Mouse (Mus musculus) left cerebral cortex, postnatal 36 days (tissue): ENCODE measurements at regions not wholly inside any gene's neighbourhood (a gene's known extent, or its start where the extent isn't known, plus 50 kb on each side); places are given as distances from the start of the nearest gene placed in this dataset.

Experiments used
- DNase-seq, 2 experiments: peaks; one replicate each; pipeline ENCODE4 v3.0.0; 2021 to 2022; ENCODE audit warnings: low spot score in 2 of 2, mixed read lengths in 1 of 2
- intact Hi-C: fragments of 180-260 bp; cut with DNase I; formaldehyde crosslinking; loops from one replicate; pipeline ENCODE4 v1.15.1; 2025

DNA sequence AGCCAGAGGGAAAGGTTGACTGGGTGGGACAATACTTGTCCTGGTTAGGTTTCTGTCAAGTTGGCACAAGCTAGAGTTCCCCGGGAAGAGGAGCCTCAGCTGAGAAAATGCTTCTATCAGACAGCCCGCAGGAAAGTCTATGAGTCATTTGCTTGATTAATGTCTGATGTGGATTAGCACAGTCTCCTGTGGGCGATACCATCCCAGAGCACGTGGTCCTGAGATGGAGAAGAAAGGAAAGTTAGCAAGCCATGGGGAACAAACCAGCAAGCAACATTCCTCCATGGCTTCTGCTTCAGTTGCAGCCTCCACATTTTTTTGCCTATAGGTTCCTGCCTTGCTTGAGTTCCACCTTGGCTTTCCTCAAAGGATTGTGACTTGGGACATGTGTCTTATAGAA, 121.8 kb downstream of the Rchy1 start:
- no peak for DNase-seq
- intact Hi-C loops, result no loop called here

- intact Hi-C loops, result no loop called here
- no peak for DNase-seq
Observed at GRCm38 (mm10) chr5:91828481-91828880, 134.4 kb downstream of the Rchy1 start.

DNA sequence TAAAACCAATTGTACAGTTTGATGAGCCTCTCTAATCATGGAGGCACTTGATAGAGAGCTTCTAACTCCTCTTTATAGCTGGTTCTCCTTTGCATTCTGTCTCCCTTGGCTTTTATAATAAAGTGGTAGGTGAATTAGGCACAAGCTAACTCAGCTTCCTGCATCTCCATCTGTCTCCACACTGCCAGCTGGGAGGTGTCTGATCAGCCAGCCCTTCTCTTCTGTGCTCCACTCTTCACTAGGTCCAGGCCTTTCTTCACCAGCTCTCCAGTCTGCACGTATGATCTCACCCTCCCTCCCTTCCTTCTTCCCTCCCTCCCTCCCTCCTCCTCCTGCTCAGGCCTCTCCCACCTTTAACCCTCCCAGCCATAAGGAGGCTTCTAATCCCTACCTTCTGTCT, 136.2 kb downstream of the Rchy1 start:
- no peak for DNase-seq
- intact Hi-C loops, result no loop called here

GRCm38 (mm10) chr5:91822844-91823576, 139.9 kb downstream of the Rchy1 start:
- DNase-seq, result no peak
- intact Hi-C loops, result no loop called here

DNA sequence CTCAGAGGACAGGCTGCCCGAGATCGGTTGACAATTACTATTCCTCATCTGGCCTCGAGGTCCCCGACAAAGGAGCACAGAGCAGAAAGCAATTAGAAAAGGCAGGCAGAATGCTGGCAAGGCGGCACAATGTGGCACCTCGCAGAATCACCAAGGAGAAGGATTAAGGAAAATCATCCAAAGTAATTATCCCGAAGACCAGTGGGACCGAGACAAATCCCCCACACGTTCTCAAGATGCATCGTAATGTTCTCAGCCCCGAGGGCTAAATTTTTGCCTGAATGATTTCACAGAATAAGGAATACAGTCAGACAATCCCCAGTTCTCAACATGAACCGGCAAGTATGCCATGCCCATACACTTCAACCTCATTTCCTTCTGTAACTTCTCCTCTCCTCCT, 144.1 kb downstream of the Rchy1 start:
- intact Hi-C loops, result no loop called here
- no peak for DNase-seq

DNA sequence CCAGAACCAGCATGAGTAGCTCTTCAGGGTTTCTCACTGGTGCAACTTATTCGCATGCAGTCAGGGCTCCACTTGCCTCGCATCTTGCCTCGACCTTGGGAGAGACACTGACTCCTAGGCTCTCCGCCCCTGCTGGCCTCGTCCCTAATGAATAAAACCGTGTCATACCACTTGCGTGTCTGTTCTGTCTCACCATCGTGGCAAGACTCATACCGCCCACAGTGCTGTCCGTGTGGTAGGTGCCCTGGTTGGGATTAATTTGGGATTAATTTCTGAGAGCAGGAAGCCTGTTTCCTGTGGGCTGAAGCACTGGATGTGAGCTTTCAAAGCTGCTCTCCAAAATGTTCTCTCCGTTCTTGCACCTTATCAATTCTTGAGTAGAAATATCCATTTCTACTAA, 144.7 kb downstream of the Rchy1 start:
- intact Hi-C loops, result no loop called here
- DNase-seq, result no peak

- intact Hi-C loops, result no loop called here
- no peak for DNase-seq
Observed at GRCm38 (mm10) chr5:91816376-91816950, 146.4 kb downstream of the Rchy1 start.

DNA sequence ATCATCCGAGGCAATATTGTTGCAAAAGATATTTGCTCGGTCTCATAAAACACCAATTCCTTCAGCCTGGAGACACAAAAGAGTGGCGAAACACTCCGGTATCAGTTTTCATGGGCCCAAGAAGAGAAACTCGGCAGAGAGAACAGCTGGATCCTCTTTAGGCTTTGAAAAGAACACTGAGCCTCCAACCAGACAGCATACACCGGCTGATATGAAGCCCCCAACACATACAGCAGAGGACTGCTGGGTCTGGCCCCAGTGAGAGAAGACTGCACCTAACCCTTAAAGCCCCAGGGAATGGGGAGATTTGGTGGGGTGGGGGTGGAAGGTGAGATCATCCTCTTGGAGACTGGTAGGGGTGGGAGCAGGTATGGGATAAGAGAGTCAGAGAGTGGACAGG, 147.9 kb downstream of the Rchy1 start:
- intact Hi-C loops, result no loop called here
- DNase-seq, result no peak

DNA sequence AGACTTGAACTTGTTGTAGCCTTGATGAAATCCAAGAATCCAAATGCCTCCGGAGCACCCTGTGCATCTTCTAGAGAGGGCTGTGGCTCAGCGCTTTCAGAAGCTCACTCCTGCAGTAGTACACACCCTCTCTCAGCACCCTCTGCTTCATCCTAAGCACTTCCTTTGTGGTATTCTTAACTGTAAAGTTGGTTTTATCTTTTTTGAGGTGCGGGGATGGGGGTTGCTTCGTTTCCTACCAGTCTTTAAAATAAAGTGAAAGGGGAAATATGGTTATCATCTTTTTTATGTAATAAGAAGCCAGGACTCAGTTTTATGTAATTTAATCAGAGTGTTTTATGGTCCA, 148.5 kb downstream of the Rchy1 start:
- DNase-seq, result no peak
- intact Hi-C loops, result no loop called here

DNA sequence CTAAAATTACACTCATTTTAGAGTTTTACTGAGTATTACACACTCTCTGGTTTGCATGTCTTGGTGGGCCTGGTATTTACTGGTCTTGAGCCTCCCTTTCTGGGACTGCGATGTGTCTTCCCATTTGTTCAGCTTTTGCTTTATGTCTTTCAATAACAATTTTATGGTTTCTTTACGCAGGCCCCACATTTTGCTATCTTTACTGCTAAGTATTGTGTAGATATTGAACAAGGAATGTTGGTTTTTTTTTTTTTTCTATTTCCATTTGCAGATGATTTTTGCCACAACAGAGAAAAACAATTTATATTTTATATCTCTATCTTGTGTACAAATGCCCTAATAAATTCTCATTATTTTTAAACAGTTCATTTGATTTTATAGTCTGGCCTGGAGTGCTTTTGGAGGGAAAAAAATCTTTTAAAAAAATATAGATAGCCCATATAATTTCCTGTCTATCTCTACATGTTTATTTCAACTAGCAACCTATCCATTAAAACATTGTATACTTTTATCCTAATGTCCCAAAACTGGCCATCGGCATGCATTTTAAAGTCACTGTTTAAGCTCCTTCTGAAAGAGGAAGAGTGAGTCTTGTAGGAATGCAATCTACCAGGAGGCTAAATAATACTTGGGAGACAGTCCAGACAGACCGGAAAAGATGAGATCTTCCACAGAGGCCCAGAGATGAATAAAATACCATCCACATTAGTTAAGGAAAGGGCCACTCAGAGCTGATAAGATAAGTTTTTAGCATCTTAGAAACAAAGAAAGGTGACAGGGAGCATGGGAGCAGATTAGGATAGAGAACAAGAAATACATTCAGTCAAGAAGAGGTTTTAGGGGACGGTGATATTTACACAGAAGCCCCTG, 149.1 kb downstream of the Rchy1 start:
- DNase-seq, result no peak
- intact Hi-C loops, result no loop called here

- intact Hi-C loops, result no loop called here
- DNase-seq, result no peak
Observed at GRCm38 (mm10) chr5:91807070-91808065, 155.5 kb downstream of the Rchy1 start.

GRCm38 (mm10) chr5:91801297-91801980, 161.4 kb downstream of the Rchy1 start:
- DNase-seq, result no peak
- intact Hi-C loops, result no loop called here

DNA sequence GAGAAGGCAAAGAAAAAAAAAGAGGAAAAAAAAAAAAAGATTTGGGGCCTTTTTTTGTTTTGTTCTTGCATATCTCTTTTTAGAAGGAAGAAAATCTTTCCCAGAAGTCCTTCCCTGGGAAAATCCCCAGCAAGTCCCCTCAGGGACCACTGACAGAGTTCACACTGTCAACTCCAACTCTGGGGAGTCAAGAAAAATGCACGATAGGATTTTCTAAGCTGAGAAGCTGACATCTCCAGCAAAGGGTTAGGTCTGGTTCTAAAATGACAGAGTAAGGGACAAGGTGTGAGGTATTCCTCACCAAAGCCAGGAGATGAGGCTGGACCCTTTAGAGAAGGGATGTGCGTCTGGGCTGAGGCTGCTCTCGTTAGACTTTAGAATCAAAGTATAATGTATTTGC, 165.5 kb downstream of the Rchy1 start:
- intact Hi-C loops, result no loop called here
- no peak for DNase-seq

DNA sequence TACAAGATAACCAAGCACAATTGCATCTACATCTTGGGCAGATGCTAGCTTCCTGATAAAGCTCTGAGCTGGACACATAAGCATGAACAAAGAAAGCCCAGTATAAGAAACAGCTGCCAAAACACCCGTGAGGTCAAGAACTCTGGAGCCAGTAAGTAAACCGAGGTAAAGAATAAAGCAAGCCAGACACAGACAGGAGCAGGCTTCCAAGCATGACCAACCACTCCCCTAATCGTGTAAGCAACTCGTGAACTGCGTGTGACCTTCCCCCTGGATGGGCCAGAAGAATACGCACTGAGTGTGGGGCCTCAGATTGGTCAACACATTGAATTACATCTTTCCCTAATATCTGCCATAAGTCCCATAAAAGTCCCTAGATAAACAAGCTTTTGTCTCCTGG, 170.1 kb downstream of the Rchy1 start:
- DNase-seq, result no peak
- intact Hi-C loops, result no loop called here

GRCm38 (mm10) chr5:91790412-91790811, 172.5 kb downstream of the Rchy1 start:
- intact Hi-C loops, result no loop called here

DNA sequence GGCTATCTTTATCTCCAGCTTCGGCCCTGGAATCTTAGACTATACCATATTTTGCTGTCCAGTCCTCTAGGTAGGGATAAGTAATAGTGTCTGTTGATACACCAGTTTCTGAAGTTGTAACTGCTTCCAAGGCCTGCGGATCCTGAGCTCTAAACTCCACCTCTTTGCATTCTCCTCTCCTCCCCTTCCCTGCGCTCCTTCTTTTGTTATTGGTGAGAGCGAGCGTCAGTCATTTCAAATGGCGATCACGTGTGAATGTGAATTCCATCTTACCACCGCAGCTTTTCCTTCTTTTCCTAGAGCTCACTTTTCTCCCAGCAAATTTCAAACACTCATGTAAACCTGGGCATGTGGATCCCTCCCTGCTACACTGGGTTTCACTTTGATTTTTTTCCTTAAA, 178.9 kb downstream of the Rchy1 start:
- no peak for DNase-seq
- intact Hi-C loops, result no loop called here

More at GRCm38 (mm10) chr5:91790412-91790811, 172.5 kb downstream of the Rchy1 start:
- no peak for DNase-seq

GRCm38 (mm10) chr5:91776971-91777370, 185.9 kb downstream of the Rchy1 start:
- no peak for DNase-seq
- intact Hi-C loops, result no loop called here

DNA sequence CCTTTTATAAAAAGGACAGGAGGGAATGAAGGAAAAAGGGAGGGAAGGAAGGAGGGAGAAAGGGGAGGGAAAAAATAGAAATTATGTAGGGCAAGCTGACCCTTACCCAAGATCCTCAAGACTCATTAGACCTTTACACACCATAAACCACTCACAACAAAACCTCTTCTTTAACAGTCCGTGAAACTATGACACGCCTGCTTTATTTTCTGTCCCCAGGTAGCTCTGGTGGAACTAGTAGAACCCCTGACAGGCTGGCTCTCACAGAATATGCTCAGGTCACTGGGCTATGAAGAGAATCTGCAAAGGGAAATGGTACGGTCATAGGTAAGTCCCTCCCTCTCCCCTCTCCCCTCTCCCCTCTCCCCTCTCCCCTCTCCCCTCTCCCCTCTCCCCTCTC, 188.8 kb downstream of the Rchy1 start:
- no peak for DNase-seq
- intact Hi-C loops, result no loop called here

- intact Hi-C loops, result no loop called here
- DNase-seq, result no peak
Observed at GRCm38 (mm10) chr5:91767886-91768285, 195.0 kb downstream of the Rchy1 start.
